Mouse (Mus musculus): Measurements from ENCODE around the gene Cish.

- no peak for TF ChIP-seq CTCF (conservative IDR thresholded peaks at IDR 0.05; ENCODE audit: low read length)
- TF ChIP-seq POU5F1 (IDR thresholded peaks at IDR 0.05; ENCODE audit: borderline replicate concordance, low read length): no peak
Measured at GRCm38 (mm10) chr9:107295616-107296015, 210 bp upstream of the Cish start.

Measured in E14TG2a.4 (cell line).